Mouse (Mus musculus) fibroblast of lung, adult 2 months (primary cell): ENCODE data around the gene Ccni.

Source experiments
- DNase-seq: peaks from one replicate; pipeline ENCODE4 v3.0.0-alpha.2; 2011; ENCODE audit warnings: low read depth

Gene Ccni

DNA sequence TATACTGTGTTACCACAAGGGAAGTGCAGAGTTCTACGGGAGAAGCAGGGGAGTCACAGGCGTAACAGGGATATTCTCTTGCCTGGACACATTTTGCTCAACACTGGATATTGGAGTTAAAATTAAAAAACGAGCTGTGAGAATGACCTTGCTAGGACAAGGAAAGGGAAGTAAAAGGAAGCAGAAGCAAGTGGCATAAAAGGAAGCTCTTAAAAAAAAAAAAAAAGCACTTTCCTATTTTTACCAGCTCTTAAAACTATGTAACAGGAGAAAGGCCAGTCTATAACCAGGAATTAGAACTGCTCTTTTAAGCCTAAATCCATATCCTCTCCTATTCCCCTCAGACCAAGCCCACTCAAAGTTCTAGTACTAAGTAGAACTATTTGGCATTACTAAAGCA is 8.1 kb downstream of the Ccni start:
- no peak for DNase-seq

GRCm38 (mm10) chr5:93190428-93190827 is 15.9 kb downstream of the Ccni start:
- DNase-seq: no peak

- DNase-seq: no peak
Observed at GRCm38 (mm10) chr5:93189607-93190006, 16.7 kb downstream of the Ccni start.

DNA sequence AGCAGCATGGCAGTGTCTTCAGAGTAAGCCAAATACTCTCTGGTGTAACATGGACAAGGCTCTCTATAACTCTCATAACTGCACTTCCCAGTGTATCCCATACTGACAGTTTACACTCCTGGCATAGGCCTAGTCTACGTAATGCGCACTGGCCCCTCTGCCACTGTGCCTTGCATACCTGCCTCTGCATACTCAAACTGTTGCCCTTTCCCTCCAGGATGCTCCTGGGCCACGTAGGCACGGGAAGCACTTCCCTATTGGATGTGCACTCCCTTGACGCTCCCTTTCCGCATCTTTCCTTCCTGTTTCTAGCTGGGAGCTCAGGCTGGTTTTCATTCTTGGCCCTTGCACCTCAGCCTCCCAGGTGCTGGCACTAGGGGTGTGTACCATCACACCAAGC is 21.7 kb downstream of the Ccni start:
- DNase-seq: no peak

- no peak for DNase-seq
Observed at GRCm38 (mm10) chr5:93183311-93183710, 23.0 kb downstream of the Ccni start.

GRCm38 (mm10) chr5:93180252-93180651 is 26.0 kb downstream of the Ccni start:
- no peak for DNase-seq

DNA sequence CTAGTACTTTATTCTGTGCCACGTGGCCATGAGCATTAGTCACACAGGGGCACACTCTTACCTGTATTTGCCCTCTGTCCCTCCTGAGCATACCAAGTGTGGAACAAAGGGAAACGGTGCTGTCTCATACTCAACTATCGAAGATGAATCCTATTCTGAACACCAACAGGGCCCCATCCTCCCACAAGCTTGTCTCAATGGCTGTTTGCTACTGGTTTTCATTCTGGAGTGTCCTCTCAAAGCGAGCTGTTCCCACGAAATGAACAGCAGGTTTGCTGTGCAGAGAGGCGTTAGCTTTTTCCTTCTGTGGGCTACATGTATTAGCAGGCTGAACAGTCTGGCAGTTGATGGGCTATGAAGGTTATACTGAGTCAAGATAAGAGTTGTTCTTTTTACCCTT is 27.7 kb downstream of the Ccni start:
- no peak for DNase-seq

DNA sequence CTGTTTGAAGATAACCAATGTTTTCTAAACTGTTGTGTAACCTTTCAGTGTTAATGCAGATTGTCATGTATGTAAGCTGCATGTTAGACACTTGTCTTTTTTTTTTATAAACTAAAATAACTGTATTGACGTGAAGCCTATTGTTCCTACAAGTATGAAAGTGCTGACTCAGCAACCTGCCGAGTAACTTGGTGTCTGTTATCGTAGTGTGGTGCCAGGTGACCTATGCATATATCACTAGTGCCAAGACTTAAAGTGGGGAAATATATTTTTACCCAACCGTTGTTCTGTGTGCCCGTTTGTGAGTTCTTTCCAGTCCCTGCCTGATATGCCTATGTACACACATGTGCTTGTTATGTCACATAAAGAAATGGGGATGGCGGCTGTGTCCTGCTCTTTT is 31.6 kb downstream of the Ccni start:
- DNase-seq: no peak

DNA sequence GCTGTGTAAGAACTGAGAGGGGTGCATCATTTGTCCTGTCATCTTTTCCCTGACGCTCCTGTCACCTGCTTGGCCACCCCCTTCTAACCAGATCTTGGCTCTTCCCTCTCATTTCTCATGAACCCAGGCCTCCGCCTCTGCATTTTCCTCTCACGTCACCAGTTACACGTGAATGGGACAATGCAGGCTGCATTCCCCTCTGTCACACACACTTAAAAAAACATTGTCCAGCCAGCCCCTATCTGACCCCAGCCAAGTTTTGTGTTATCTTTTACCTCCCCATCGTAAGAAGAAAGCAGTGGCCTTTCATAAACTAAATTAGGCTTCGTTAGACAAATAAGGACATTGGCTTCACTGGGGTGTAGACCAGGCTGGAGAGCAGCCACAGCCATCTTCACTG is 33.8 kb downstream of the Ccni start:
- DNase-seq: no peak

DNA sequence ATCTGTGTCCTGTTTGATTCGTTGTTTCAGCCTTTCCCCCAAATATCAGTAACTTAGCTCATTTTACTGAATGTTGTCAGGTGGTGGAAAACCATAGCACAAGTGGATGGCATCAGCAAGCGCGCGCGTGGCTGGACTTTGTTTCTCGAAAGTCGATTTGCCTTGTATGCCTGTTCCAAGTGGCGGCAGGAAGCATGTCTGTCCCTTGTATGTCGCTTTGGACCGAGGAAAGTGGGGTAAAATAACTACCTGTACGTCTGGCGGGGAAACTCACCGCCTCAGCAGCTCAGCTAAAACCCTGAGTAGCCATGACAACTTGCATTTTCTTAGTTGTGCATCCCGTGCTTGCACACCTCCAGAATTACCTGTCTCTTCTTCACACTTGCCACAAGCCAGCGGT is 34.9 kb downstream of the Ccni start:
- DNase-seq: no peak

GRCm38 (mm10) chr5:93168654-93169053 is 37.6 kb downstream of the Ccni start:
- no peak for DNase-seq

- no peak for DNase-seq
Observed at GRCm38 (mm10) chr5:93167919-93168516, 38.3 kb downstream of the Ccni start.

GRCm38 (mm10) chr5:93163541-93163940 is 42.8 kb downstream of the Ccni start:
- DNase-seq: peak; percentile 49

DNA sequence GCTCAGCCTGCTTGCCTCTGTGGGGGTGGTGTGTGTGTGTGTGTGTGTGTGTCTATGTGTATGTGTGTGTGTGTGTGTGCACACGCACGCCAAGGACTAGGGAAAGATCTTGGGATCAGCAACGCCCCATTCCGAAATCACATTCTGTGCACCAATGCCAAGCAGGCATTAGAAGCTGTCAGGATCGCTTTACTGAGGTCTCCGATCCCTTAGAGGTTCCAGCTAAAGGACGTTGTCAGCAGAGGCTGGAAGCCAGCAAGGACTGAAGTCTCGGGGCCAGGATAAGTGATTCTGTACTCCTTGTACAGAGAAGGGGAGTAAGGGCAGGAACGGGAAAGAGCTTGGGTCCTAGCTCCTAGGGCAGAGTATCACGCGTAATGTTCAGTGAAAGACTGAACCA is 51.9 kb downstream of the Ccni start:
- DNase-seq: no peak

DNA sequence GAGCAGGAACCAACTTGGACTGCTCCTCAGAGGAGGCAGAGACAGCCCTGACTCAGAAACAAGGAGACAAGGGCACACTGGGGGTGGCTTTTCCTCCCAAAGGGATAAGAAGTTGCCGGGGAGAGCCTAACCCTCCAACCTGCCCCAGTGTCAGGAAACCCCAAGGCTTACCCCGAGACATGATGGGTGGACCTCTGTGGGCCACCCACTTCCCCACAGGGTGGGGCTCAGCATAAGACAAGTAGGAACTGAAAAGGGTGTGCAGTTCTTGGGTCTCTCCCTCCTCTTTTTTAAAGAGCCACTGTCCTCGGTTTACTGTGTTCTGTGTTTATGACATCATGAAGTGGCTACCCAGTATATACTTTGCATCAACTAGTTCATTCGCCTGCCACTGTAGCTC is 53.8 kb downstream of the Ccni start:
- DNase-seq: no peak

DNA sequence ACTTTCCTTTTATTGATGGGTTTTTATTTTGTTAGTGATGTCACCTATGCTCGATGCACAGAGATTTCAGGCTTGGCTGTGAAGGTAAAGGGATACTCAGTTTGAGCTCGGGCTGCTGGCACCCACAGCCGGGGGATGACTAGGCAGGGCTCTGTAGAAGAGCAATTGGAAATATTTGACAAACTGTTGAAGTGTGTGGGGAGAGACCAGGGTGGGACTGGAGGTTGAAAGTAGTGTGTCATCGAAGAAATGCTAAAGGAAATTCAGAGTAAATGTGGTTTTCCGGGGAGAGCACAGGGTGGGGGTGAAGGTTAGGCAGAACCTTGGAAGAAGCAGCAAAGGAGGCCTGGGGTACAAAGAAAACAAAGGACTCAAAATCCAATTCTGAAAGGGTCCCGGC is 54.3 kb downstream of the Ccni start:
- DNase-seq: no peak

- DNase-seq: no peak
Observed at GRCm38 (mm10) chr5:93149969-93150777, 56.1 kb downstream of the Ccni start.

DNA sequence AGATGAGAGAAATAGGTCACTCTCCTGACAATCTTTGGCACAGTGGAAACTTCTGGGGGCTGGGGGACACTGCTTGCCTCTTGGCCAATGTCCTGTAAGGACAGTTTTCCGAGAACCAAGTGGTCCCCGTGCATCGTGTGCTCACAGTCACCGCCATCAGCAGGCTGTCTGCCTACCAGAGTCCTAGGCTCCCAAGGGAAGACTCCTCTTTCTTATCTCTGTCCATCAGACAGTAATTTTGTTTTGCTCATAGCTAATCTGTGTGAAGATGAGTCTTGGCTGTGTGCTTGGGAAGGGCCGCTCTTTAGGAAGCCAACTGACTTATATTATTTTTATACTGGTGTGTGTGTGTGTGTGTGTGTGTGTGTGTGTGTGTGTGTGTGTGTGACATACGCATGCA is 60.8 kb downstream of the Ccni start:
- DNase-seq: no peak

DNA sequence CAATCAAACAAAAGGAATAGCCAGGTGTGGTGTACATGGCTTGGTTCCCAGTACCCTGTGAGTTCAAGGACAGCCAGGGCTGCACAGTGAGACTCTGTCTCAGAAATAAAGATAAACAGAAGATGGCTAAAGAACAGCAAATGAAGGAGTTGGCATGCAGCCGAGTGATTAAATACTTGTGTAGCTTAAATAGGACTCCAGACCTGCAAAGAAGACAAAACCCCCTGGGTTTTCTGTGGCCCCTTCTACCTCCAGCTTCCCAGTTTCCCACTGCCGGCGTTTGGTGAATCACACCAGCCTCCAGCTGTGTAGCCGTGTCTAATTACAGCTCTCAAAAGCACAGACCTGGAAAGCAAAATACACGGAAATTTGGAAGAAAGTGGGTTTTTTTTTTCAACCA is 61.4 kb downstream of the Ccni start:
- no peak for DNase-seq

DNA sequence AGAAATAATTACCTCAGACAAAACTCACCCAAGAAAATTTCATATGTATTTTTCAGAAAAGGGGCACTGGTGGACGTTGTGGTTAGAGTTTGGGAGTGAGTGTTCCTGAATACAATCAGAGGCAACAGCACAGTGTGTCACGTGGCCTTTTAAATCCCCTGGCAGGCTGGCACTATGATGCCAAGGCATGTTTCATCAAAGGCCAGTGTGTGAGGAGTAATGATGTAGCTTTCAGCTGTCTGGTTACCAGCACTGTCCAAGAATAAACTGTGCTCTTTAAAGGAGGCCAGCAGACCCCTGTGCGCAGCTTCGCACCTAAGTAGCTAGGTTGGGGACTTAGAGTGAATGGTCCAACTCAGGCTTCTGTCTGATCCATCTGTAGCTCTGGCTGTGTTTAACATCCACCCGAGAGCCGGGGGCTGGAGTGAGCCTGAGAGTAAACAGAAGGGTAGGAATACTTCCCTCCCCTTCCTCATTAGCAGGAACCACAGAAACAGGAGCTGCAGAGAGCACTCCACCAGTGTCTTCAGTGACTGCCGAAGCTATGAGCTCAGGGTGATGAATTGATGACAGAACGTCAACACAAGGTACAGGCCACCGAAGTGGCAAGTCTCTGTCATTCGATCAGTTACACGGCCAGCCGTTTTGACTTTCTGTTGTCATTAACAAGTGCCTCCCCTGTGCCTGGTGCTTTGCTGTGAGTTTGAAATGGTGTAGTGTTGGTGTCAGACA is 62.8 kb downstream of the Ccni start:
- no peak for DNase-seq

GRCm38 (mm10) chr5:93140747-93141146 is 65.5 kb downstream of the Ccni start:
- DNase-seq: no peak

DNA sequence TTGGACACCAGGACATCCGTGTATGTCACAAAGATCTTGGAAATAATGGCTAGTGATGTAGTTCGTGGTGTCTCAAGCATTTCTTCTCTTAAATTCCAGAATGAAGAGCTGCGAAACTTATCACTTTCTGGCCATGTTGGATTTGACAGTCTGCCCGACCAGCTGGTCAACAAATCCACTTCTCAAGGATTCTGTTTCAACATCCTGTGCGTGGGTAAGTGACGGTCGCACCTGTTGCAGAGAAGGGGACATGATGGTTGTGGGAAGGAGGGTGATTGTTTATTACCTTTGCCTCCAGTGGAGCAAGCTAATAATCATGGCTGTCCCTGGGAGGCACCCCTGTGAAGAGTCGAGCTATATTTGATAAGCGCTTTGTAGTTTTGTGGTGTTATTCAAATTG is 66.9 kb downstream of the Ccni start:
- no peak for DNase-seq

- no peak for DNase-seq
Observed at GRCm38 (mm10) chr5:93136956-93137586, 69.2 kb downstream of the Ccni start.
